Mouse (Mus musculus) intestine, embryonic 16.5 days (tissue): Measurements from ENCODE around the gene Gclc. TPM values are rescaled to one million over a fixed set of nuclear protein-coding genes. Genes with fewer than 3 reads are reported as not detected.

Experiments used
- ATAC-seq: fragments of 200-750 bp; cut with Nextera tagmentation; 2 replicates; pipeline ENCODE4 v1.8.0; 2017; ENCODE audit warnings: moderate TSS enrichment, moderate library complexity
- H3K27ac ChIP-seq: fragments of 300-500 bp; sonication (generic); 2 replicates; pipeline ENCODE4 v1.5.1; 2014; ENCODE audit warnings: mild to moderate bottlenecking, low read length
- H3K27me3 ChIP-seq: fragments of 300-500 bp; sonication (generic); replicated peaks from 2 replicates; pipeline ENCODE4 v1.6.1; 2014; ENCODE audit warnings: low read length, control low read depth, mixed read lengths; ENCODE audit not compliant: control insufficient read depth, insufficient read depth
- H3K36me3 ChIP-seq: fragments of 300-500 bp; sonication (generic); 2 replicates; pipeline ENCODE4 v1.6.1; 2014; ENCODE audit warnings: low read length, control low read depth; ENCODE audit not compliant: control insufficient read depth, insufficient read depth
- H3K4me1 ChIP-seq: fragments of 300-500 bp; sonication (generic); 2 replicates; pipeline ENCODE4 v1.6.1; 2014; ENCODE audit warnings: low read length, control low read depth, mixed read lengths; ENCODE audit not compliant: control insufficient read depth, insufficient read depth
- H3K4me2 ChIP-seq: fragments of 300-500 bp; sonication (generic); 2 replicates; pipeline ENCODE4 v1.6.1; 2014; ENCODE audit warnings: low read depth, low read length, control low read depth
- H3K4me3 ChIP-seq: fragments of 300-500 bp; sonication (generic); 2 replicates; pipeline ENCODE4 v1.5.1; 2014; ENCODE audit warnings: mild to moderate bottlenecking, low read length
- H3K9ac ChIP-seq: fragments of 300-500 bp; sonication (generic); 2 replicates; pipeline ENCODE4 v1.6.1; 2014; ENCODE audit warnings: low read depth, low read length
- H3K9me3 ChIP-seq: fragments of 300-500 bp; sonication (generic); 2 replicates; pipeline ENCODE4 v1.6.1; 2016; ENCODE audit warnings: low read length, control low read depth; ENCODE audit not compliant: control insufficient read depth
- WGBS: fragments of 180-500 bp; shearing (Covaris S2); extraction: QIAGEN DNeasy Blood & Tissue Kit; methylation state at CpG from one replicate; pipeline ENCODE4 v1.1.7; 2014; 5-methylcytosine and 5-hydroxymethylcytosine counted together
- polyA plus RNA-seq: library from polyadenylated mRNA; unstranded; fragments of >200 nt; fragmentation: Nextera tagmentation; extraction: Ambion mirVana; gene quantifications from 2 replicates; pipeline ENCODE4 v1.2.1, GENCODE M21; 2015

Gene Gclc
- polyA plus RNA-seq, 1 experiment from 2014 or later: 4.7 TPM

- WGBS: 60% methylated on average over 3 of the region's 3 CpGs
- H3K4me2 ChIP-seq: no peak overlapping the region
- H3K36me3 ChIP-seq: peaks cover 9% of the 10 kb centered on the region; the same call in 1 of the 2 replicates
Measured at GRCm38 (mm10) chr9:77793838-77794237, 39.5 kb downstream of the Gclc start.

GRCm38 (mm10) chr9:77802461-77802860 is 48.1 kb downstream of the Gclc start:
- no peaks in the 10 kb centered on the region for H3K4me1 ChIP-seq
- no peaks in the 10 kb centered on the region for H3K36me3 ChIP-seq
- no peak overlapping the region for H3K27ac ChIP-seq
- H3K9ac ChIP-seq: no peak overlapping the region
- H3K4me2 ChIP-seq: no peak overlapping the region
- H3K4me3 ChIP-seq: no peak overlapping the region
- no peaks in the 10 kb centered on the region for H3K9me3 ChIP-seq
- ATAC-seq: no peak
- H3K27me3 ChIP-seq: no peaks in the 10 kb centered on the region
- WGBS: 60% methylated on average over 7 of the region's 7 CpGs

More at GRCm38 (mm10) chr9:77793838-77794237, 39.5 kb downstream of the Gclc start:
- Histone ChIP-seq H3K4me3 (no peak overlapping the region), H3K9me3 (no peaks in the 10 kb centered on the region), H3K27me3 (no peaks in the 10 kb centered on the region), H3K27ac (no peak overlapping the region), H3K9ac (no peak overlapping the region), H3K4me1 (no peaks in the 10 kb centered on the region)
- ATAC-seq: no peak

GRCm38 (mm10) chr9:77806426-77806825 is 52.1 kb downstream of the Gclc start:
- peak; percentile 57 for ATAC-seq
- H3K4me3 ChIP-seq: peak overlapping the region; percentile 27
- peak overlapping the region; percentile 53 for H3K4me2 ChIP-seq
- H3K27me3 ChIP-seq: no peaks in the 10 kb centered on the region
- no peaks in the 10 kb centered on the region for H3K4me1 ChIP-seq
- H3K9ac ChIP-seq: peak overlapping the region; percentile 30; the same call in 1 of the 2 replicates
- H3K36me3 ChIP-seq: no peaks in the 10 kb centered on the region
- no peak overlapping the region for H3K27ac ChIP-seq
- no peaks in the 10 kb centered on the region for H3K9me3 ChIP-seq
- 31% methylated on average over 3 of the region's 3 CpGs for WGBS

- H3K9me3 ChIP-seq: no peaks in the 10 kb centered on the region
- no peaks in the 10 kb centered on the region for H3K36me3 ChIP-seq
- H3K4me3 ChIP-seq: peak overlapping the region; percentile 27
- peak overlapping the region; percentile 30; the same call in 1 of the 2 replicates for H3K9ac ChIP-seq
- 19% methylated on average over 12 of the region's 12 CpGs for WGBS
- H3K27me3 ChIP-seq: no peaks in the 10 kb centered on the region
- H3K4me1 ChIP-seq: no peaks in the 10 kb centered on the region
- peak overlapping the region; percentile 53 for H3K4me2 ChIP-seq
- peak; percentile 87 for ATAC-seq
- H3K27ac ChIP-seq: no peak overlapping the region
Measured at GRCm38 (mm10) chr9:77806842-77807668, 52.7 kb downstream of the Gclc start.

- Histone ChIP-seq H3K4me1 (no peaks in the 10 kb centered on the region), H3K27me3 (no peaks in the 10 kb centered on the region), H3K4me2 (no peak overlapping the region), H3K4me3 (no peak overlapping the region), H3K9ac (no peak overlapping the region), H3K36me3 (no peaks in the 10 kb centered on the region), H3K9me3 (no peaks in the 10 kb centered on the region), H3K27ac (no peak overlapping the region)
- 74% methylated on average over 6 of the region's 6 CpGs for WGBS
- peak; percentile 39; the same call in 1 of the 2 replicates for ATAC-seq
Measured at GRCm38 (mm10) chr9:77808481-77808880, 54.1 kb downstream of the Gclc start.

GRCm38 (mm10) chr9:77818858-77819257 is 64.5 kb downstream of the Gclc start:
- Histone ChIP-seq H3K9me3 (no peaks in the 10 kb centered on the region), H3K4me2 (no peak overlapping the region), H3K9ac (no peak overlapping the region), H3K4me3 (no peak overlapping the region), H3K36me3 (no peaks in the 10 kb centered on the region), H3K27me3 (no peaks in the 10 kb centered on the region), H3K27ac (no peak overlapping the region), H3K4me1 (no peaks in the 10 kb centered on the region)
- no peak for ATAC-seq
- WGBS: 62% methylated on average over 7 of the region's 7 CpGs

GRCm38 (mm10) chr9:77819318-77819717 is 65.0 kb downstream of the Gclc start:
- 72% methylated on average over 2 of the region's 2 CpGs for WGBS
- no peaks in the 10 kb centered on the region for H3K4me1 ChIP-seq

GRCm38 (mm10) chr9:77820836-77821235 is 66.5 kb downstream of the Gclc start:
- Histone ChIP-seq H3K27me3 (no peaks in the 10 kb centered on the region), H3K36me3 (no peaks in the 10 kb centered on the region), H3K4me1 (no peaks in the 10 kb centered on the region), H3K27ac (no peak overlapping the region), H3K4me2 (no peak overlapping the region), H3K9ac (no peak overlapping the region), H3K9me3 (no peaks in the 10 kb centered on the region), H3K4me3 (no peak overlapping the region)
- 71% methylated on average over 4 of the region's 4 CpGs for WGBS
- no peak for ATAC-seq

More at GRCm38 (mm10) chr9:77819318-77819717, 65.0 kb downstream of the Gclc start:
- Histone ChIP-seq H3K4me2 (no peak overlapping the region), H3K4me3 (no peak overlapping the region), H3K36me3 (no peaks in the 10 kb centered on the region), H3K27ac (no peak overlapping the region), H3K27me3 (no peaks in the 10 kb centered on the region), H3K9ac (no peak overlapping the region), H3K9me3 (no peaks in the 10 kb centered on the region)
- no peak for ATAC-seq

- H3K27ac ChIP-seq: no peak overlapping the region
- ATAC-seq: peak; percentile 90
- no peaks in the 10 kb centered on the region for H3K9me3 ChIP-seq
- H3K4me2 ChIP-seq: no peak overlapping the region
- H3K4me3 ChIP-seq: no peak overlapping the region
- no peaks in the 10 kb centered on the region for H3K36me3 ChIP-seq
- H3K4me1 ChIP-seq: 0 out of 2 replicates have a peak, but pooled peaks cover 3% of the 10 kb centered on the region
- H3K9ac ChIP-seq: no peak overlapping the region
- 22% methylated on average over 7 of the region's 7 CpGs for WGBS
- H3K27me3 ChIP-seq: no peaks in the 10 kb centered on the region
Measured at GRCm38 (mm10) chr9:77825380-77825961, 71.1 kb downstream of the Gclc start.
